Mouse (Mus musculus) bone marrow, adult 2 months (tissue): ENCODE data around the gene Lhfpl3. TPM values are rescaled to one million over a fixed set of nuclear protein-coding genes. Genes with fewer than 3 reads are reported as not detected.

Source experiments
- H3K27ac ChIP-seq: fragments of 200-500 bp; 2 replicates; pipeline ENCODE4 v1.5.1; 2012; ENCODE audit warnings: low read depth, mild to moderate bottlenecking, control low read depth, inconsistent platforms, low read length; ENCODE audit not compliant: control insufficient read depth, poor library complexity, insufficient read depth
- H3K4me1 ChIP-seq: fragments of 200-500 bp; 2 replicates; pipeline ENCODE4 v1.6.1; 2011; ENCODE audit warnings: low read length; ENCODE audit not compliant: control insufficient read depth, insufficient read depth
- H3K4me3 ChIP-seq: fragments of 200-500 bp; replicated peaks from 2 replicates; pipeline ENCODE3; 2011; ENCODE audit warnings: mild to moderate bottlenecking, low read depth, low read length, control low read depth; ENCODE audit not compliant: control insufficient read depth
- CTCF ChIP-seq: fragments of 200-500 bp; IDR thresholded peaks from 2 replicates; pipeline ENCODE4 v1.5.1; 2011; ENCODE audit warnings: low read length, control low read depth; ENCODE audit not compliant: control insufficient read depth, insufficient read depth
- POLR2A ChIP-seq: fragments of 200-500 bp; IDR thresholded peaks from 2 replicates; pipeline ENCODE4 v1.6.1; 2011; ENCODE audit warnings: low read depth, mild to moderate bottlenecking, control low read depth, low read length, borderline replicate concordance; ENCODE audit not compliant: control insufficient read depth
- WGBS: fragments of 180-500 bp; shearing (Covaris S2); methylation state at CpG from one replicate; pipeline ENCODE4 v1.1.7; 2018; 5-methylcytosine and 5-hydroxymethylcytosine counted together
- polyA plus RNA-seq: library from polyadenylated mRNA; stranded (reverse); fragments of >200 nt; gene quantifications from 2 replicates; pipeline ENCODE4 v1.2.4, GENCODE M21; 2011; ENCODE audit warnings: low replicate concordance; ENCODE audit not compliant: missing spikeins, insufficient read depth, insufficient read length

Gene Lhfpl3
- polyA plus RNA-seq, 1 experiment: not detected

- Histone ChIP-seq H3K4me3 (no peak overlapping the region), H3K4me1 (no peaks in the 10 kb centered on the region), H3K27ac (no peak overlapping the region)
- TF ChIP-seq CTCF (no peak), POLR2A (no peak)
- WGBS: 73% methylated on average over 9 of the region's 9 CpGs
Measured at GRCm38 (mm10) chr5:23140183-23140921, 394.5 kb downstream of the Lhfpl3 start.

- 73% methylated on average over 4 of the region's 4 CpGs for WGBS
- Histone ChIP-seq H3K27ac (no peak overlapping the region), H3K4me1 (no peaks in the 10 kb centered on the region), H3K4me3 (no peak overlapping the region)
- TF ChIP-seq CTCF (no peak), POLR2A (no peak)
Measured at GRCm38 (mm10) chr5:23153210-23153609, 407.4 kb downstream of the Lhfpl3 start.

GRCm38 (mm10) chr5:23154439-23154838 lies 408.6 kb downstream of the Lhfpl3 start:
- TF ChIP-seq POLR2A: no peak
- H3K4me1 ChIP-seq: no peaks in the 10 kb centered on the region
- no peak overlapping the region for H3K27ac ChIP-seq
- H3K4me3 ChIP-seq: no peak overlapping the region
- WGBS: 82% methylated on average over 1 of the region's 1 CpGs

GRCm38 (mm10) chr5:23165947-23166350 lies 420.1 kb downstream of the Lhfpl3 start:
- Histone ChIP-seq H3K4me1 (no peaks in the 10 kb centered on the region), H3K27ac (no peak overlapping the region), H3K4me3 (no peak overlapping the region)
- 44% methylated on average over 6 of the region's 6 CpGs for WGBS
- TF ChIP-seq POLR2A: no peak
- no peak for TF ChIP-seq CTCF

- 70% methylated on average over 1 of the region's 1 CpGs for WGBS
- TF ChIP-seq POLR2A (no peak), CTCF (no peak)
- Histone ChIP-seq H3K4me3 (no peak overlapping the region), H3K27ac (no peak overlapping the region), H3K4me1 (no peaks in the 10 kb centered on the region)
Measured at GRCm38 (mm10) chr5:23166658-23167057, 420.8 kb downstream of the Lhfpl3 start.

- Histone ChIP-seq H3K4me3 (no peak overlapping the region), H3K4me1 (no peaks in the 10 kb centered on the region), H3K27ac (no peak overlapping the region)
- 66% methylated on average over 6 of the region's 6 CpGs for WGBS
- no peak for TF ChIP-seq CTCF
- no peak for TF ChIP-seq POLR2A
Measured at GRCm38 (mm10) chr5:23189633-23190032, 443.8 kb downstream of the Lhfpl3 start.

- Histone ChIP-seq H3K4me1 (no peaks in the 10 kb centered on the region), H3K4me3 (no peak overlapping the region), H3K27ac (no peak overlapping the region)
- TF ChIP-seq POLR2A (no peak), CTCF (no peak)
- WGBS: 80% methylated on average over 4 of the region's 4 CpGs
Measured at GRCm38 (mm10) chr5:23196879-23197278, 451.0 kb downstream of the Lhfpl3 start.

- no peaks in the 10 kb centered on the region for H3K4me1 ChIP-seq
- no peak overlapping the region for H3K27ac ChIP-seq
- H3K4me3 ChIP-seq: no peak overlapping the region
- TF ChIP-seq CTCF: no peak
- TF ChIP-seq POLR2A: no peak
- 77% methylated on average over 5 of the region's 5 CpGs for WGBS
Measured at GRCm38 (mm10) chr5:23213086-23213485, 467.2 kb downstream of the Lhfpl3 start.

- 79% methylated on average over 3 of the region's 3 CpGs for WGBS
- Histone ChIP-seq H3K4me3 (no peak overlapping the region), H3K4me1 (no peaks in the 10 kb centered on the region), H3K27ac (no peak overlapping the region)
- TF ChIP-seq POLR2A: no peak
- no peak for TF ChIP-seq CTCF
Measured at GRCm38 (mm10) chr5:23214646-23215045, 468.8 kb downstream of the Lhfpl3 start.
